Mouse (Mus musculus) midbrain, embryonic 10.5 days (tissue): ENCODE measurements around the gene Rapgef4. TPM values are rescaled to one million over a fixed set of nuclear protein-coding genes. Genes with fewer than 3 reads are reported as not detected.

Experiments used
- DNase-seq: peaks from one replicate; pipeline ENCODE4 v3.0.0-alpha.2; 2017; ENCODE audit warnings: low spot score
- H3K27ac ChIP-seq: fragments of 300-500 bp; sonication (generic); replicated peaks from 2 replicates; pipeline ENCODE4 v1.5.1; 2016; ENCODE audit warnings: mild to moderate bottlenecking
- H3K27me3 ChIP-seq: fragments of 300-500 bp; sonication (generic); 2 replicates; pipeline ENCODE4 v1.6.1; 2016; ENCODE audit warnings: low read depth, mild to moderate bottlenecking; ENCODE audit not compliant: poor library complexity, severe bottlenecking
- H3K36me3 ChIP-seq: fragments of 300-500 bp; sonication (generic); 2 replicates; pipeline ENCODE4 v1.6.1; 2016; ENCODE audit warnings: mild to moderate bottlenecking, moderate library complexity
- H3K4me1 ChIP-seq: fragments of 300-500 bp; sonication (generic); 2 replicates; pipeline ENCODE4 v1.6.1; 2016
- H3K4me3 ChIP-seq: fragments of 300-500 bp; sonication (generic); 2 replicates; pipeline ENCODE4 v1.5.1; 2016; ENCODE audit warnings: mild to moderate bottlenecking, moderate library complexity
- H3K9me3 ChIP-seq: fragments of 300-500 bp; sonication (generic); replicated peaks from 2 replicates; pipeline ENCODE4 v1.6.1; 2016; ENCODE audit warnings: mild to moderate bottlenecking
- WGBS: fragments of 180-500 bp; shearing (Covaris S2); methylation state at CpG from one replicate; pipeline ENCODE4 v1.1.7; 2016; 5-methylcytosine and 5-hydroxymethylcytosine counted together
- polyA plus RNA-seq: library from polyadenylated mRNA; unstranded; fragments of >200 nt; fragmentation: Nextera tagmentation; extraction: Ambion mirVana; gene quantifications from 2 replicates; pipeline ENCODE4 v1.2.1, GENCODE M21; 2016

The Rapgef4 gene
- polyA plus RNA-seq, 1 experiment from 2014 or later: 2.9 TPM

GRCm38 (mm10) chr2:72301194-72301916, 320.3 kb downstream of the Rapgef4 start:
- WGBS: 92% methylated on average over 9 of the region's 9 CpGs
- Histone ChIP-seq H3K4me3 (no peak overlapping the region), H3K9me3 (0 out of 2 replicates have a peak, but pooled peaks cover 4% of the 10 kb centered on the region), H3K36me3 (peaks cover 10% of the 10 kb centered on the region), H3K27me3 (no peaks in the 10 kb centered on the region), H3K27ac (no peak overlapping the region), H3K4me1 (no peaks in the 10 kb centered on the region)
- no peak for DNase-seq

- WGBS: 95% methylated on average over 7 of the region's 7 CpGs
Observed at GRCm38 (mm10) chr2:72305738-72306137, 324.7 kb downstream of the Rapgef4 start.

More at GRCm38 (mm10) chr2:72305738-72306137, 324.7 kb downstream of the Rapgef4 start:
- Histone ChIP-seq H3K4me1 (no peaks in the 10 kb centered on the region), H3K27ac (no peak overlapping the region), H3K36me3 (peaks cover 10% of the 10 kb centered on the region), H3K27me3 (no peaks in the 10 kb centered on the region), H3K9me3 (0 out of 2 replicates have a peak, but pooled peaks cover 4% of the 10 kb centered on the region), H3K4me3 (no peak overlapping the region)
- no peak for DNase-seq

Other genes starting within 250 kb of the Rapgef4 start
- gene Itga6, start 235.6 kb upstream of the Rapgef4 start, polyA plus RNA-seq: 25.3 and 34.3 TPM in 2 replicates
- gene Pdk1, start 108.0 kb upstream of the Rapgef4 start, polyA plus RNA-seq: 41.3 and 53.8 TPM in 2 replicates